In genomic region chr5:132486831-132487230, GRCm38 (mm10) we compare ENCODE assay signal across 23 mouse cellular contexts. TPM values are rescaled to one million over a fixed set of nuclear protein-coding genes. Genes with fewer than 3 reads are reported as not detected.
A peak's percentile ranks its signal among the peaks of the same experiment; 100 is the strongest.
DNase-seq lines count a peak whose midpoint lies in the region; ATAC-seq and TF ChIP-seq lines count a peak whose summit lies in the region.
"Had no signal": no experiment of that assay in that cellular context is flagged by ENCODE, and none has a peak within 500 bp of the region (broad histone marks: within the 10 kb centered on the region; RNA-seq: fewer than 3 reads in every experiment).

No protein-coding gene starts in this region.

- WGBS in heart, adult 2 months: 40% methylated on average over 7 of the region's 7 CpGs
- 37% methylated on average over 7 of the region's 7 CpGs for WGBS in heart, embryonic 10.5 days
- WGBS in forebrain, embryonic 13.5 days: 8% methylated on average over 7 of the region's 7 CpGs

- no peak overlapping the region for H3K9ac ChIP-seq in heart, adult 2 months (ENCODE audit: low read depth, low read length)
- no peak overlapping the region for H3K9ac ChIP-seq in forebrain, embryonic 13.5 days
- H3K9ac ChIP-seq: embryonic facial prominence, embryonic 13.5 days; forebrain, embryonic 15.5 days; limb, embryonic 12.5 days; liver, embryonic 12.5 days; lung, embryonic 14.5 days; stomach, embryonic 15.5 days had no signal

- H3K4me2 ChIP-seq in forebrain, embryonic 13.5 days: no peak overlapping the region
- H3K4me2 ChIP-seq: embryonic facial prominence, embryonic 13.5 days; forebrain, embryonic 15.5 days; limb, embryonic 12.5 days; liver, embryonic 12.5 days; lung, embryonic 14.5 days; stomach, embryonic 15.5 days had no signal

- no peaks in the 10 kb centered on the region for H3K27me3 ChIP-seq in heart, adult 2 months (ENCODE audit: control insufficient read depth, insufficient read depth, low read length)
- H3K27me3 ChIP-seq in heart, embryonic 10.5 days (ENCODE audit: insufficient read depth, poor library complexity, severe bottlenecking): no peaks in the 10 kb centered on the region
- H3K27me3 ChIP-seq in forebrain, embryonic 13.5 days: no peaks in the 10 kb centered on the region
- H3K27me3 ChIP-seq: CH12.LX; embryonic facial prominence, embryonic 13.5 days; forebrain, embryonic 15.5 days; limb, embryonic 12.5 days; liver, embryonic 12.5 days; megakaryocyte, embryonic 14.5 days; stomach, embryonic 15.5 days had no signal

- peaks cover 19% of the 10 kb centered on the region for H3K4me1 ChIP-seq in heart, adult 2 months (ENCODE audit: control insufficient read depth, insufficient read depth, low read length)
- peaks cover 33% of the 10 kb centered on the region for H3K4me1 ChIP-seq in heart, embryonic 10.5 days
- H3K4me1 ChIP-seq in forebrain, embryonic 13.5 days: peaks cover 70% of the 10 kb centered on the region
- H3K4me1 ChIP-seq: megakaryocyte, embryonic 14.5 days had no signal

- peak; percentile 21; the same call in 1 of the 2 replicates for TF ChIP-seq POLR2A in heart, adult 2 months (IDR thresholded peaks at IDR 0.05; ENCODE audit: insufficient read depth, low read depth, low read length)
- TF ChIP-seq POLR2A in brain, embryonic 14.5 days (IDR thresholded peaks at IDR 0.05; ENCODE audit: borderline replicate concordance, extremely low read depth, insufficient read depth, insufficient read length, poor library complexity, severe bottlenecking): no peak

- peak in 1 of 2 experiments; percentile 42 for DNase-seq in heart, adult 2 months
- DNase-seq in heart, embryonic 10.5 days (ENCODE audit: low spot score): no peak
- DNase-seq in kidney, postnatal 14 days: peak; percentile 24
- no peak for DNase-seq in kidney, adult 8-10 months
- DNase-seq in brain, embryonic 14.5 days (ENCODE audit: low read depth): peak; percentile 31
- peak; percentile 40 for DNase-seq in retina, embryonic 14.5 days (ENCODE audit: low spot score)
- DNase-seq: cerebellum, postnatal 14 days; lung, embryonic 14.5 days; thymus, adult 18-20 months; thymus, postnatal 4 days had no signal

- no peak for TF ChIP-seq CTCF in heart, adult 2 months (IDR thresholded peaks at IDR 0.05)
- no peak for TF ChIP-seq CTCF in brain, embryonic 14.5 days (IDR thresholded peaks at IDR 0.05; ENCODE audit: borderline replicate concordance, extremely low read depth, insufficient read depth, insufficient read length)

- peak overlapping the region; percentile 64 for H3K27ac ChIP-seq in heart, adult 2 months
- H3K27ac ChIP-seq in heart, embryonic 10.5 days: no peak overlapping the region
- no peak overlapping the region for H3K27ac ChIP-seq in forebrain, embryonic 13.5 days
- H3K27ac ChIP-seq: embryonic facial prominence, embryonic 13.5 days; forebrain, embryonic 15.5 days; hindbrain, embryonic 10.5 days; hindbrain, postnatal 0 days; limb, embryonic 12.5 days; liver, embryonic 12.5 days; stomach, embryonic 15.5 days had no signal

- peak; percentile 56; the same call in 1 of the 2 replicates for TF ChIP-seq EP300 in heart, adult 2 months (IDR thresholded peaks at IDR 0.05; ENCODE audit: insufficient read depth, low read depth, low read length)

- H3K36me3 ChIP-seq in heart, adult 2 months (ENCODE audit: control insufficient read depth, insufficient read depth, low read length): peaks cover 2% of the 10 kb centered on the region
- H3K36me3 ChIP-seq in heart, embryonic 10.5 days: no peaks in the 10 kb centered on the region
- no peaks in the 10 kb centered on the region for H3K36me3 ChIP-seq in forebrain, embryonic 13.5 days (ENCODE audit: poor library complexity, severe bottlenecking)
- H3K36me3 ChIP-seq: embryonic facial prominence, embryonic 13.5 days; forebrain, embryonic 15.5 days; hindbrain, embryonic 10.5 days; limb, embryonic 12.5 days; liver, embryonic 12.5 days; stomach, embryonic 15.5 days had no signal

- ATAC-seq in forebrain, embryonic 13.5 days: no peak
- ATAC-seq: forebrain, embryonic 15.5 days; hindbrain, postnatal 0 days; intestine, postnatal 0 days; liver, embryonic 12.5 days; midbrain, embryonic 16.5 days had no signal

- intact Hi-C loops in heart, adult 2 months (cut with DNase I): loop anchor here (2.0 to 5.0 kb wide), 2 partner anchors 56 to 145 kb away; partner anchors contain the start of gene Auts2

- no peak overlapping the region; the same call in 1 of the 2 replicates for H3K4me3 ChIP-seq in heart, adult 2 months
- no peak overlapping the region for H3K4me3 ChIP-seq in heart, embryonic 10.5 days
- no peak overlapping the region for H3K4me3 ChIP-seq in forebrain, embryonic 13.5 days
- H3K4me3 ChIP-seq: embryonic facial prominence, embryonic 13.5 days; forebrain, embryonic 15.5 days; hindbrain, embryonic 10.5 days; limb, embryonic 12.5 days; liver, embryonic 12.5 days; megakaryocyte, embryonic 14.5 days; stomach, embryonic 15.5 days had no signal

- 0 out of 2 replicates have a peak, but pooled peaks cover 2% of the 10 kb centered on the region for H3K79me2 ChIP-seq in heart, adult 2 months (replicated peaks; ENCODE audit: control insufficient read depth, insufficient read depth, low read length)

- H3K9me3 ChIP-seq in heart, embryonic 10.5 days: no peaks in the 10 kb centered on the region
- H3K9me3 ChIP-seq in forebrain, embryonic 13.5 days (replicated peaks): no peaks in the 10 kb centered on the region
- H3K9me3 ChIP-seq: embryonic facial prominence, embryonic 13.5 days; forebrain, embryonic 15.5 days; hindbrain, embryonic 10.5 days; limb, embryonic 12.5 days; liver, embryonic 12.5 days; stomach, embryonic 15.5 days had no signal

RNA-seq across cellular contexts. Expression of gene Auts2, which starts 56.3 kb away (rescaled TPM):
- total RNA-seq in heart, adult 2 months (2021): 10 to 100 TPM; 28.1 to 35.7 TPM
- 16.9 and 18.2 TPM in 2 replicates for polyA plus RNA-seq in heart, adult 2 months (2012; rRNA removed)
- polyA plus RNA-seq in heart, embryonic 10.5 days (2016; fragmentation: Nextera tagmentation; extraction: Ambion mirVana): 18.3 and 24.7 TPM in 2 replicates
- 91.8 and 122 TPM in 2 replicates for polyA plus RNA-seq in brain, embryonic 14.5 days (2012; rRNA removed)
- polyA plus RNA-seq in forebrain, embryonic 13.5 days (2015; fragmentation: Nextera tagmentation; extraction: Ambion mirVana): 84.0 and 95.1 TPM in 2 replicates
- total RNA-seq: CH12.LX, MEL had no signal

Comparison
In these comparisons a context has a peak if more than half of its experiments do, and no peak if none do; other contexts are left out.
1. DNase-seq: peak in kidney, postnatal 14 days (single experiment), brain, embryonic 14.5 days (single experiment) and retina, embryonic 14.5 days (single experiment); none in heart, embryonic 10.5 days (single experiment) and kidney, adult 8-10 months (0 of 2).